ENCODE assay signal across 18 mouse cellular contexts in the genomic region with DNA sequence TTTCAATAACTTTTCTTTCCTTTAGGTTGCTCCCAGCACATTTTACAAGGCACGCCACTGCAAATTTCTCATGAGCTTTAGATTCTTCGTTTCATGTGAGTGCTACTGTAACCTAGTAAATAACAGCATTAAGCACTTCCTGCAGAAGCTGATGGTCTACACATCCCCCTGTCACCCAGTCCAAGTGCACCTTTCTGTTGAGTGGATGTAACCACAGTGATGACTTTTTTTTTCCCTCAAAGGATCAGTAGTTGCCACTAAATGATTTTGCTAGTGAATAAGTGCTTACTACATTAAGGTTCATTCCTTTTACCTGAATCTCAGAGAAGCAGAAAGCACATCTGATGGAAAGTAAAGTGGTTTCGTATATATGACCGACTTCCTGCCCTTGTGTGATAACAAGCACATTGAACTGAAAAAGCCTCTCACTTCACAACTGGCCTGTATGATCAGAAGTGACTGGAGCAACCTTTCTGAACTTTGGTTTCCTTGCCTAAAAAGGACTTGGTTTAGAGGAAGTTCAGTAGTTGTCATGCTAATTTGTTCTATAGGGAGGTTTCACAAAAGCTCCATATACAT.
"Had no signal": no experiment of that assay in that cellular context is flagged by ENCODE, and none has a peak within 500 bp of the region (broad histone marks: within the 10 kb centered on the region; RNA-seq: fewer than 3 reads in every experiment).

No protein-coding gene starts in this region.

- H3K9me3 ChIP-seq: limb, embryonic 15.5 days; liver, embryonic 12.5 days; megakaryocyte, embryonic 14.5 days; midbrain, embryonic 15.5 days; neural tube, embryonic 13.5 days had no signal

- H3K27me3 ChIP-seq: limb, embryonic 15.5 days; liver, embryonic 12.5 days; megakaryocyte, embryonic 14.5 days; midbrain, embryonic 15.5 days; neural tube, embryonic 13.5 days had no signal

- H3K4me3 ChIP-seq: layer of hippocampus, adult 2 months; limb, embryonic 15.5 days; liver, embryonic 12.5 days; megakaryocyte, embryonic 14.5 days; midbrain, embryonic 15.5 days; neural tube, embryonic 13.5 days had no signal

- H3K9ac ChIP-seq: limb, embryonic 15.5 days; liver, embryonic 12.5 days; lung, embryonic 14.5 days; midbrain, embryonic 15.5 days; neural tube, embryonic 13.5 days had no signal

- DNase-seq: kidney, adult 8-10 months; kidney, postnatal 4 days; lung, embryonic 14.5 days; lung, postnatal 10 days; lung, postnatal 4 days; right cerebral cortex, postnatal 4 days; spleen, adult 18-20 months; thymus, adult 18-20 months; thymus, postnatal 36 days had no signal

- H3K36me3 ChIP-seq: limb, embryonic 15.5 days; liver, embryonic 12.5 days; midbrain, embryonic 15.5 days; neural tube, embryonic 13.5 days had no signal

- H3K4me2 ChIP-seq: limb, embryonic 15.5 days; liver, embryonic 12.5 days; lung, embryonic 14.5 days; midbrain, embryonic 11.5 days; midbrain, embryonic 15.5 days; neural tube, embryonic 13.5 days had no signal

- H3K4me1 ChIP-seq: limb, embryonic 15.5 days; liver, embryonic 12.5 days; megakaryocyte, embryonic 14.5 days; midbrain, embryonic 15.5 days; neural tube, embryonic 13.5 days had no signal

- ATAC-seq: intestine, postnatal 0 days; liver, embryonic 12.5 days; midbrain, embryonic 15.5 days had no signal

- H3K27ac ChIP-seq: kidney, postnatal 0 days; layer of hippocampus, adult 2 months; limb, embryonic 15.5 days; liver, embryonic 12.5 days; midbrain, embryonic 15.5 days; neural tube, embryonic 13.5 days had no signal
